Mouse (Mus musculus) MEL (cell line): ENCODE measurements around the gene Colq. TPM values are rescaled to one million over a fixed set of nuclear protein-coding genes. Genes with fewer than 3 reads are reported as not detected.

Experiments used
- DNase-seq: peaks from one replicate; pipeline ENCODE4 v3.0.0; 2011; ENCODE audit warnings: low read depth, low spot score
- H3K27ac ChIP-seq: 2 replicates; pipeline ENCODE4 v1.5.1; 2012; ENCODE audit warnings: low read depth, mild to moderate bottlenecking, control low read depth, low read length, moderate library complexity; ENCODE audit not compliant: control insufficient read depth
- H3K27me3 ChIP-seq, 2 experiments: fragments of 150-350 bp in 1 of 2; sonication (generic) in 1 of 2; 2 replicates each; pipeline ENCODE4 v1.6.1; 2012; ENCODE audit warnings: low read length in 2 of 2, mild to moderate bottlenecking in 2 of 2, improper control_type of control experiment in 1 of 2, moderate library complexity in 1 of 2; ENCODE audit not compliant: insufficient read depth in 2 of 2, control insufficient read depth in 1 of 2
- H3K36me3 ChIP-seq, 2 experiments: 2 replicates each; pipeline ENCODE4 v1.6.1; 2012 to 2014; ENCODE audit warnings: low read length in 2 of 2, improper control_type of control experiment in 1 of 2, inconsistent platforms in 1 of 2, mild to moderate bottlenecking in 1 of 2; ENCODE audit not compliant: insufficient read depth in 2 of 2, control insufficient read depth in 1 of 2
- H3K4me1 ChIP-seq, 2 experiments: fragments of 150-350 bp in 1 of 2; sonication (generic) in 1 of 2; 2 replicates each; pipeline ENCODE4 v1.6.1; 2012; ENCODE audit warnings: low read length in 2 of 2, improper control_type of control experiment in 1 of 2, mild to moderate bottlenecking in 1 of 2; ENCODE audit not compliant: insufficient read depth in 2 of 2, control insufficient read depth in 1 of 2
- H3K4me3 ChIP-seq, 2 experiments: fragments of 150-350 bp in 1 of 2; sonication (generic) in 1 of 2; 2 replicates each; pipeline ENCODE4 v1.5.1; 2012; ENCODE audit warnings: low read depth in 2 of 2, low read length in 2 of 2, mild to moderate bottlenecking in 2 of 2, moderate library complexity in 2 of 2, control low read depth in 1 of 2, improper control_type of control experiment in 1 of 2; ENCODE audit not compliant: control insufficient read depth in 1 of 2, insufficient read depth in 1 of 2
- H3K79me2 ChIP-seq: 2 replicates; pipeline ENCODE4 v1.6.1; 2012; ENCODE audit warnings: mild to moderate bottlenecking, low read length, moderate library complexity; ENCODE audit not compliant: control insufficient read depth, poor library complexity, insufficient read depth
- H3K9ac ChIP-seq: 2 replicates; pipeline ENCODE4 v1.6.1; 2012; ENCODE audit warnings: low read depth, mild to moderate bottlenecking, control low read depth, low read length, moderate library complexity; ENCODE audit not compliant: control insufficient read depth, poor library complexity, severe bottlenecking
- H3K9me3 ChIP-seq: fragments of 150-350 bp; sonication (generic); replicated peaks from 2 replicates; pipeline ENCODE4 v1.6.1; 2012; ENCODE audit warnings: mild to moderate bottlenecking, low read length, improper control_type of control experiment, moderate library complexity; ENCODE audit not compliant: insufficient read depth
- CHD2 ChIP-seq: IDR thresholded peaks from 2 replicates; pipeline ENCODE4 v1.6.1; 2011; ENCODE audit warnings: low read length, improper control_type of control experiment
- CTCF ChIP-seq, 3 experiments: IDR thresholded peaks in 2 of 3; conservative IDR thresholded peaks in 1 of 3; 2 replicates each; pipeline ENCODE4 v1.5.1; 2011 to 2012; ENCODE audit warnings: low read length in 3 of 3, low read depth in 2 of 3, mild to moderate bottlenecking in 2 of 3, improper control_type of control experiment in 1 of 3, inconsistent platforms in 1 of 3, mixed read lengths in 1 of 3, moderate library complexity in 1 of 3; ENCODE audit not compliant: control insufficient read depth in 1 of 3, insufficient read depth in 1 of 3, poor library complexity in 1 of 3, severe bottlenecking in 1 of 3
- E2F4 ChIP-seq: IDR thresholded peaks from 2 replicates; pipeline ENCODE4 v1.6.1; 2011; ENCODE audit warnings: low read depth, low read length, improper control_type of control experiment, borderline replicate concordance
- ELF1 ChIP-seq: IDR thresholded peaks from 2 replicates; pipeline ENCODE4 v1.6.1; 2014; ENCODE audit warnings: low read depth, mild to moderate bottlenecking, inconsistent platforms, low read length, improper control_type of control experiment, moderate library complexity
- EP300 ChIP-seq, 2 experiments: IDR thresholded peaks; 2 replicates each; pipeline ENCODE4 v1.6.1; 2011; ENCODE audit warnings: improper control_type of control experiment in 2 of 2, low read length in 2 of 2, low read depth in 1 of 2, mild to moderate bottlenecking in 1 of 2
- HCFC1 ChIP-seq: IDR thresholded peaks from 2 replicates; pipeline ENCODE4 v1.6.1; 2012; ENCODE audit warnings: low read depth, mild to moderate bottlenecking, inconsistent platforms, low read length, improper control_type of control experiment, moderate library complexity
- JUND ChIP-seq: IDR thresholded peaks from 2 replicates; pipeline ENCODE4 v1.6.1; 2011; ENCODE audit warnings: low read depth, mild to moderate bottlenecking, improper control_type of control experiment, low read length
- KAT2A ChIP-seq: conservative IDR thresholded peaks from 2 replicates; pipeline ENCODE4 v1.6.1; 2012; ENCODE audit warnings: low read depth, low read length, improper control_type of control experiment, inconsistent platforms
- MAFK ChIP-seq: IDR thresholded peaks from 2 replicates; pipeline ENCODE4 v1.6.1; 2011; ENCODE audit warnings: low read depth, mild to moderate bottlenecking, low read length, improper control_type of control experiment, borderline replicate concordance
- MAX ChIP-seq: IDR thresholded peaks from 2 replicates; pipeline ENCODE4 v1.6.1; 2011; ENCODE audit warnings: low read length, improper control_type of control experiment
- MEF2A ChIP-seq: IDR thresholded peaks from 2 replicates; pipeline ENCODE4 v1.6.1; 2014; ENCODE audit warnings: low read depth, mild to moderate bottlenecking, inconsistent platforms, low read length, improper control_type of control experiment; ENCODE audit not compliant: poor library complexity, insufficient replicate concordance, severe bottlenecking; ENCODE audit errors: extremely low read depth
- MXI1 ChIP-seq: IDR thresholded peaks from 2 replicates; pipeline ENCODE4 v1.6.1; 2011; ENCODE audit warnings: mild to moderate bottlenecking, low read depth, low read length, improper control_type of control experiment
- MYB ChIP-seq: IDR thresholded peaks from 2 replicates; pipeline ENCODE4 v1.6.1; 2011; ENCODE audit warnings: mild to moderate bottlenecking, low read depth, low read length, improper control_type of control experiment
- MYC ChIP-seq: IDR thresholded peaks from 2 replicates; pipeline ENCODE4 v1.6.1; 2011; ENCODE audit warnings: low read depth, mild to moderate bottlenecking, low read length, improper control_type of control experiment, moderate library complexity
- NELFE ChIP-seq: IDR thresholded peaks from 2 replicates; pipeline ENCODE4 v1.6.1; 2011; ENCODE audit warnings: low read depth, low read length, improper control_type of control experiment
- NRF1 ChIP-seq: IDR thresholded peaks from 2 replicates; pipeline ENCODE4 v1.6.1; 2014; ENCODE audit warnings: low read depth, mild to moderate bottlenecking, inconsistent platforms, low read length, improper control_type of control experiment, moderate library complexity; ENCODE audit not compliant: poor library complexity, insufficient read depth, severe bottlenecking
- POLR2A ChIP-seq, 2 experiments: IDR thresholded peaks; 2 replicates each; pipeline ENCODE4 v1.6.1; 2011 to 2012; ENCODE audit warnings: low read length in 2 of 2, mild to moderate bottlenecking in 2 of 2, control low read depth in 1 of 2, improper control_type of control experiment in 1 of 2, low read depth in 1 of 2, moderate library complexity in 1 of 2; ENCODE audit not compliant: control insufficient read depth in 1 of 2, insufficient read depth in 1 of 2, poor library complexity in 1 of 2
- RAD21 ChIP-seq: IDR thresholded peaks from 2 replicates; pipeline ENCODE4 v1.6.1; 2011; ENCODE audit warnings: mild to moderate bottlenecking, low read depth, low read length, improper control_type of control experiment
- RCOR1 ChIP-seq: IDR thresholded peaks from 2 replicates; pipeline ENCODE4 v1.6.1; 2012; ENCODE audit warnings: low read depth, mild to moderate bottlenecking, inconsistent platforms, low read length, improper control_type of control experiment
- SIN3A ChIP-seq: IDR thresholded peaks from 2 replicates; pipeline ENCODE4 v1.6.1; 2012; ENCODE audit warnings: low read length, improper control_type of control experiment, inconsistent platforms
- SMC3 ChIP-seq: IDR thresholded peaks from 2 replicates; pipeline ENCODE4 v1.6.1; 2011; ENCODE audit warnings: low read depth, low read length, improper control_type of control experiment
- TAL1 ChIP-seq: IDR thresholded peaks from 2 replicates; pipeline ENCODE4 v1.6.1; 2012; ENCODE audit warnings: mild to moderate bottlenecking, inconsistent platforms, low read length, moderate library complexity, mixed read lengths
- TBP ChIP-seq: IDR thresholded peaks from 2 replicates; pipeline ENCODE4 v1.8.0; 2011; ENCODE audit warnings: low read depth, low read length, improper control_type of control experiment
- TCF12 ChIP-seq: IDR thresholded peaks from 2 replicates; pipeline ENCODE4 v1.6.1; 2014; ENCODE audit warnings: low read depth, mild to moderate bottlenecking, inconsistent platforms, low read length, improper control_type of control experiment, moderate library complexity
- UBTF ChIP-seq: IDR thresholded peaks from 2 replicates; pipeline ENCODE4 v1.6.1; 2012; ENCODE audit warnings: low read depth, mild to moderate bottlenecking, inconsistent platforms, low read length, improper control_type of control experiment, moderate library complexity, borderline replicate concordance; ENCODE audit not compliant: insufficient read depth
- USF1 ChIP-seq: IDR thresholded peaks from 2 replicates; pipeline ENCODE4 v1.6.1; 2014; ENCODE audit warnings: low read depth, mild to moderate bottlenecking, inconsistent platforms, low read length, improper control_type of control experiment, moderate library complexity
- USF2 ChIP-seq, 2 experiments: IDR thresholded peaks; 2 replicates each; pipeline ENCODE4 v1.6.1; 2011 to 2012; ENCODE audit warnings: improper control_type of control experiment in 2 of 2, low read length in 2 of 2, borderline replicate concordance in 1 of 2, inconsistent platforms in 1 of 2, low read depth in 1 of 2, mild to moderate bottlenecking in 1 of 2; ENCODE audit not compliant: insufficient read depth in 1 of 2
- ZKSCAN1 ChIP-seq: IDR thresholded peaks from 2 replicates; pipeline ENCODE4 v1.6.1; 2012; ENCODE audit warnings: low read depth, mild to moderate bottlenecking, inconsistent platforms, low read length, improper control_type of control experiment, moderate library complexity
- polyA plus RNA-seq, 2 experiments: library from polyadenylated mRNA; stranded (reverse) in 1 of 2; unstranded in 1 of 2; fragments of >175 nt in 1 of 2; fragments of >200 nt in 1 of 2; gene quantifications; 2 replicates each; pipeline versions ENCODE4 v1.2.1 to v1.2.4; 2012; ENCODE audit warnings: low replicate concordance in 2 of 2, low read depth in 1 of 2; ENCODE audit not compliant: insufficient read length in 2 of 2, insufficient read depth in 1 of 2, missing spikeins in 1 of 2
- total RNA-seq: library from RNA; depleted of rRNA; stranded (reverse); fragments of 300-350 nt; gene quantifications from 2 replicates; pipeline ENCODE4 v1.2.3, GENCODE M21; 2012

Colq gene
- total and polyA plus RNA-seq, 3 experiments = not detected

GRCm38 (mm10) chr14:31622748-31623147 is 31.6 kb upstream of the Colq start:
- Histone ChIP-seq H3K4me1 (peaks cover 3 to 4% of the 10 kb centered on the region in 2 experiments; a peak in 1 of 4 replicates), H3K9me3 (no peaks in the 10 kb centered on the region), H3K36me3 (no peaks in the 10 kb centered on the region), H3K27me3 (no peaks in the 10 kb centered on the region)
- TF ChIP-seq RAD21 (no peak), KAT2A (no peak), JUND (no peak), MYC (no peak), SMC3 (no peak), SIN3A (no peak), TCF12 (no peak), UBTF (no peak), USF2 (IDR thresholded peaks at IDR 0.05; ENCODE audit: borderline replicate concordance in 1 of 2, insufficient read depth in 1 of 2, low read depth in 1 of 2, low read length in 2 of 2) (no peak), TAL1 (no peak), HCFC1 (no peak), NELFE (no peak), MXI1 (no peak), MEF2A (no peak), ZKSCAN1 (no peak), EP300 (IDR thresholded peaks at IDR 0.05; ENCODE audit: low read depth in 1 of 2, low read length in 2 of 2) (no peak), CHD2 (no peak), ELF1 (no peak), MAFK (no peak), MAX (no peak)
- TF ChIP-seq, all 39 proteins: peak for 0
- Histone ChIP-seq H3K79me2 (no peaks in the 10 kb centered on the region), H3K27ac (no peak overlapping the region), H3K4me3 (no peak overlapping the region), H3K9ac (no peak overlapping the region)
- no peak for DNase-seq

DNA sequence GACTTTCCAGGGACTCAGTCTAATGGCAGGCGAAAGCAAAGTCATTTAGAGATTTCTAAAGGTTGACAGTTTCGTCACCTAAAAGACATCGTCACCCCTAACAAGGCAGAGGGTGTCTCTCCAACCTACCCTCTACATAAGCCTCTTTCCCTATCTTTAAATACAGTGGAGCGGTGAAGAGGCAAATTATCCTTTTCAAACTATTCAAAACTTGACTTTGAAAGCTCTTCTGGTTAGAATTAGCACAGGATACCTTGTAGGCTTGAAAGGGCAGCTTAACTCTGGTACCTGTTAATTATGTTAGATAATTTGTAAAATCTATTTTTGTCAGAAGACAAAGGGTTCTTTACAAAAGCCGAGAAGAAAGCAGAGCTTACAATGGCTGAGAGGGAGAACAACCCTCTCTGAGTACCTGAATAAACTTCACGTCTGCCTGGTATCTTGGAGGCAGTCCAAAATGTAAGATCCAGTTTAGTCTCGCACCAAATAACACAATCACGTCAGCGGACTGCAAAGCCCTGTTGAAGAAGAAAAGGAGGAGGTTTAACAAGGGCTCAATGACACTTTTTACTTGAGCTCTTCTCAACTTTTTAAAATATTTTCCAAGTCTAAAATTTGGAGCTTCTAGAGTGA is 29.6 kb upstream of the Colq start:
- no peaks in the 10 kb centered on the region for H3K27me3 ChIP-seq
- no peak overlapping the region for H3K9ac ChIP-seq
- TF ChIP-seq MAFK (no peak), RCOR1 (no peak), CTCF (IDR thresholded peaks at IDR 0.05 in 2 of 3, conservative IDR thresholded peaks at IDR 0.05 in 1 of 3; ENCODE audit: control insufficient read depth in 1 of 3, insufficient read depth in 1 of 3, low read depth in 2 of 3, low read length in 3 of 3, poor library complexity in 1 of 3, severe bottlenecking in 1 of 3) (no peak), NRF1 (no peak), MAX (no peak), TBP (no peak), MYB (no peak), CHD2 (no peak), POLR2A (IDR thresholded peaks at IDR 0.05; ENCODE audit: control insufficient read depth in 1 of 2, insufficient read depth in 1 of 2, low read depth in 1 of 2, low read length in 2 of 2, poor library complexity in 1 of 2) (no peak), USF1 (no peak), MYC (no peak), TCF12 (no peak), E2F4 (no peak), TAL1 (no peak), HCFC1 (no peak)
- H3K4me1 ChIP-seq = peaks cover 3 to 4% of the 10 kb centered on the region in 2 experiments; a peak in 1 of 4 replicates
- no peaks in the 10 kb centered on the region for H3K79me2 ChIP-seq
- DNase-seq = no peak
- H3K36me3 ChIP-seq = no peaks in the 10 kb centered on the region
- H3K4me3 ChIP-seq = no peak overlapping the region
- H3K27ac ChIP-seq = no peak overlapping the region
- no peaks in the 10 kb centered on the region for H3K9me3 ChIP-seq
